Mouse (Mus musculus): ENCODE results near the gene Brd2.
"Not testable (repeated sequence)": the region's sequence is repeated elsewhere in the genome, so short reads cannot be mapped to it uniquely, and the experiment has no call there.

Gene Brd2

GRCm38 (mm10) chr17:34122188-34122984 lies at the start of gene Brd2:
TSS of gene Brd2 (minus strand) at chr17:34122634.
- peak; percentile 97 for DNase-seq

DNA sequence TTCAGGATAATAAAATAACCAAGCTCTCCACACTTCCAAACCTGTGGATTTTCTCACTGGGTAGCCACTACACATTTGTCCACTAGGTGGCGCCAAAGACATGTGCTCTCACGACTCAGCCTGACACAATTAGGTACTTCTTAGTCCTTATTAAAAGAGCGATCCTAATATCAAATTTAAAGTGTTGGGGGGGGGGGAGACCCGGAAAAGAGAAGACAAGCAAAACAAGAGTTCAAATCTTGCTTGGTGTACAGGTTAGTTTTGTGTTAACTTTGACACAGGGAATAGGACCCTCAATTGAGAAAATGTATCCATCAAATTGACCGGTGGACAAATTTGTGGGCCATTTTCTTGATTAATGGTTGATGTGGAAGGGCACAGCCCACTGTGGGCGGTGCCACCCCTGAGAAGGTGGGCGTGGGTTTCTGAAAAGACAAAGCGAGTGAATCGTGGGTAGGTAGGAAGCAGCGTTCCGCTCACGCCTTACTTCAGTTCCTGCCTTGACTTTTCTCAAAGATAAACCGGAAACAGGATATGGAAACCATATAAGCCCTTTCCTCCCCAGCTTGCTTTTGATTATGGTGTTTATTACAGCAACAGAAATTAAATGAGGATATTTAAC lies 48.6 kb upstream of the Brd2 start:
- peak; percentile 76 for DNase-seq

GRCm38 (mm10) chr17:34170487-34170876 lies 48.0 kb upstream of the Brd2 start:
- no peak for DNase-seq

DNA sequence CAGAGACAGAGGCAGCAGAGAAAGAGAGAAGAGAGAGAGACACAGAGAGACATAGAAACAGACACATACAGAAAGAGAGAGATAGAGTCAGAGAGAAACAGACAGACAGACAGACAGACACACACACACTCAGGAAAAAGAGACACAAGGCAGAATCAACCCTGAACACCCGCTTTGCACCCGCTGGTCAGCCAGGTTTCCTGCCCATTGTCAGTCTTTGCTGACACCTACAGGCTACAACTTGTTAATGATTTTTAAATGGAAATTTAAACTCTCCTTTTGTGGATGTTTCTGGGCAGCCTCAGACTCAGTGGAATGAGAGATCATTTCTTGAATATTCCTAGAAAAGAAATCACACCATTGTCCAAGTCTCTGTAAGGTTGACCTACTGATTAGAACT lies 46.8 kb upstream of the Brd2 start:
- DNase-seq = peak; percentile 20

GRCm38 (mm10) chr17:34165033-34165730 lies 42.7 kb upstream of the Brd2 start:
- no peak for DNase-seq

DNA sequence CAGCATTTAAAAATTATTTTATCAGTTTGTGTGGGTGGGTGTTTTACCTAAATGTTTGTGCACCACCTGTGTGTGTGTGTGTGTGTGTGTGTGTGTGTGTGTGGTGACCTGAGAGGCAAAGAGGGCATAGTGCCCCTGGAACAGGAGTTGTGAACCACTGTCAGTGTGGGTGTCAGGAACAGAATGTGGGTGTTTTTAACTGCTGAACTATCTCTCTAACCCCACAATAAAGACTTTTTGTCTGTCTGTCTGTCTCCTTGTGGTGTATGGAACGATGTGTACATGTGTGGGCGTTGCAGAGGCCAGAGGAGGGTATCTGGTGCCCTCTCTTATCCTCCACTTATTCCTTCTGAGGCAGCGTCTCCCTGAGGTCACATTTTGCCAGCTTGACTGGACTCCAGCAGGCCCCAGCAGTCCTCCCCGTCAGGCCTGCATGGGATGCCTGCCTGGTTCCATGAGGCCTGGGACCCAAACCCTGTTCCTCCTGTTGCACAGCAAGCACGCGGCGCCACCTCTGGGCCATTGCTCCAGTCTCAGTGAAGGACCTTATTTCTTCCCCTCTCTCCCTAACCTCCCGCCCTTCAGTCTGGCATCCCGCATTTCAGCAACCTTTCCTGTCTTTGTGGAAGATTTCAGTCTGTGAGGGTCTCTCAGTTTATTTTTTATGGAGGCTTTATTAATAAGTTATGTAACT lies 41.9 kb upstream of the Brd2 start:
- DNase-seq = no peak

DNA sequence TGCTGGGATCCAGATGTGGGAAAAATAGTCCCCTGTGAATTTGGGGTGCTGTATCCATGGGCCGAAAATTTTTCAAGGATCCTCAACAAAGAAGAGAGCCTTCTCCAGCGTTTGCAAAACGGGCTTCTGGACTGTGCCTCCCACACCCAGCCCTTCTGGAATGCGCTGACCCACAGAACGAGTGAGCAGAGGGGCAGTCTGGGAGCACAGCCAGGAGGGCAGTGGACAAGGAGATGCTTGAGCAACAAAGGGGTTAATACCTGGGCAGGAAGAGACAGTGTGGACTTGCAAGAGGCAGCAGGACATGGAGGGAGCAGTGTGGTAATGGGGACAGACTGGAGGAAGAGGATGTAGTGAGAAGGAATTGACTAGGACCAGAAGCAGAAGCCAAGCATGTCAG lies 33.1 kb upstream of the Brd2 start:
- DNase-seq = no peak

GRCm38 (mm10) chr17:34152923-34153322 lies 30.5 kb upstream of the Brd2 start, which contains the start of gene H2-DMb1:
TSS of gene H2-DMb1 (plus strand) at chr17:34153072.
- peak; percentile 26 for DNase-seq

- no peak for DNase-seq
Observed at GRCm38 (mm10) chr17:34144960-34145371, 22.5 kb upstream of the Brd2 start.

DNA sequence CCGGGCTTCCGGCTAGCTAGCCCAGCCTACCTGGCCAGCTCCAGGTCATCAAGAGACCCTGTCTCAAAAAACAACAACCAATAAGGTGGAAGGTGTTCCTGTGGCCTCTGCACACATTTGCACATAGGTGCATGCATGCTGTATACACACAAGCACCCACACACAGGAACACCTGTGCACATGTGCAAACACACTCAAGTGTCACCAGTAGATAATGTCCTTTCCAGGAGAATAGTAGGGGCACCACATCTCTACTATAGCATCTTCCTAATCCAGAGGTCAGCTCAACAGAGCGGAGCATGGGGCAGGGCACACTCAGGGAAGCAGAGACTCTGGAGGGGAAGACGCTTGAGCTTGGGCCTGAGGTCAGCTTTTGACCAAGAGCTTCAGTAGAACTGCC lies 21.8 kb upstream of the Brd2 start:
- not testable (repeated sequence) for DNase-seq

GRCm38 (mm10) chr17:34143461-34143860 lies 21.0 kb upstream of the Brd2 start:
- no peak for DNase-seq

DNA sequence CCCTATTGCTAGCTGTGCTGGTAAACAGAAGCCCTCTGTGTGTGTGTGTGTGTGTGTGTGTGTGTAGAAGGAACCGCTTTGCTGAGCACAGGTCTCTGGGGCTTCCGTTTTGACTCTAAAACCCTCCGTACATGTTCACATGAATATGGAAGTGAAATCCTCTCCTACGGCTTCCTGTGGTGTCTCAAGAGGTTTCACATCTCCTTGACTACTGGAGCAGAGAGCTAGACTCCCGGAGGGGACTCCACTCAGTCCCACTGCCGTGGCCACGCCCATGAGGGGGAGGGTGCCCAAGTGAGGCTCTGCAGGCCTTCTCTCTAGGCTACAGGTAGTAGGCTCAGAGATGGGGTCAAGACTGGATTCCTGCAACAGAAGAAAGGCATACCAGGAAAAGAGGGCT lies 20.6 kb upstream of the Brd2 start, which contains the start of gene H2-DMb2:
Gene H2-DMb2 (plus strand): TSS at position 275 of the 400 bp plus-strand sequence.
- no peak for DNase-seq

- no peak for DNase-seq
Observed at GRCm38 (mm10) chr17:34142456-34143010, 20.1 kb upstream of the Brd2 start.

DNA sequence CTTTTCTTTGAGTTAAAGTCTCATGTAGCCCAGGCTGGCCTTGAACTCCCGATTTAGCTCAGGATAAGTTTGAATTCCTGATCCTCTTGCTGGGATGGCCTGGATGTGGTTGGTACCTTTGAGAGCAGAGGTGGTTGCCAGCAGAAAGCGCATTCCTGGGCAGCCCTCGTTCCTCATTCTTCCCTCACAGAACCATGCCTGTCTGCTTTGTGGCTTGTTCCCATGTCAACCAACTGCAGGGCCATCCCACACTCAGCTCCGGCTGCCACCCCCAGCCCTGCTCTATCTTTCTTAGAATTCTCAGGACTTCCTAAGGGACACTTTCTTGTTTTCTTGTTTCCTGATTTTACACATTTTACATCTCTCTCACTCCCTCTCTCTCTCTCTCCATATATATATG lies 19.0 kb upstream of the Brd2 start:
- DNase-seq = no peak

DNA sequence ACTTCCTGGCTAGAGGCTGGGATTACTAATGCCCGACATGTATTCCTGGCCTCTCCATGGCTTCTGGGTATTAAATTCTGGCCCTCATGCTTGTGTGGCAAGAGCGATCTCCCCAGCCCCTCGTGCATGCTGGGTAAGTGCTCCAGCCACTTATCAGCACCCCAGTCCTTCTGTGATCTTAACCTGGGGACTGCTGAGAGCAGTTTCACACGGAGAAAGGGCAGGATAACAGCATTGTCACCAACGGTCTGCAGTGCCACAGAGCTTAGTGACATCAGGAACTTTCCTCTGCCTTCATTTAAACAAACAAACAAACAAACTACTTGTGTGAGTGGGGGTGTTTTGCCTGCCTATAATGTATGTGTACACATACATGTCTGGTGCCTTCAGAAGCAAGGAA lies 17.8 kb upstream of the Brd2 start:
- DNase-seq = no peak

GRCm38 (mm10) chr17:34139416-34139815 lies 17.0 kb upstream of the Brd2 start:
- DNase-seq = no peak

- no peak for DNase-seq
Observed at GRCm38 (mm10) chr17:34138655-34139054, 16.2 kb upstream of the Brd2 start.

GRCm38 (mm10) chr17:34137601-34138000 lies 15.2 kb upstream of the Brd2 start:
- DNase-seq = peak; percentile 17

DNA sequence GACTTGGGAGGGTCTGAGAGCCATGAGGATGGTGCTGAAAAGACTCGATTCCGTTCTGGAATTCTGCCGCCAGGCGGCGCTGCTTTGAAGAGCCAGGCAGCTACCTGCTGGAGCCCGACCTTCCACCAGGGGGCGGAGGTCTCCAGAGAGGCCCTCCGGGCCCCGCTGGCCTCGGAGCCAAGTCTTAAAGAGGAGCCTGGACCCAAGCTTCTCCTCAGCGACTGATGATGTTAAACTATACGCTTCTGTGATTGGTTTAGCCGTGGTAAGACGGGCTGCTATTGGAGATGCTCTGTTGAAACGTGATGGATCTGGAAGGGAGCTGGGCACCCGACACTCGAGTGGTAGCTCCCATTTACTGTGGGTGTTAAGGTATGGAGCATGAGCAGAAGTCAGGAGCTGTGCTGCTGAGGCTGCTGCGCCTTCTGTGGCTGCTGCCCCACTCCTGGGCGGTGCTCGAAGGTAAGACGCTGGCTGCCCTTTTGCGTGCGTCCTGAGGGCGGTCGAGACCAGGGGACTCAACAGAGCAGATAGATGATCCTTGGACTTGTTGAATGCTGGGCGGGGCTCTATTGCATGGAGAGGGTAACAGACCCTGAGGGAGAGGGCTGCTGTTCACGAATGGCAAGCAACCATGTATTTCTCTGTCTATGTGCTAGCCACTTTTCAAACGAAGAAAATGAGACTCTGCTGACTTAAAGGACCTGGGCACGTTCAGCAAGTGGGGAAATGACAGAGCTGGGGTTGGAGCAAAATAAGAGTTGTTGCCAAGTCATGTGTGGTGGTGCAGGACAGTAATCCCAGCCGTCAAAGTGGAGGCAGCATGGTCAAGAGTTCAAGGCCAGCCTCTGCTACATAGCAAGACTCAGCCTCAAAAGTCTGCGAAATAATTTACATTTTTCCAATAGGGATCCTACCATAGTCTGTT lies 13.1 kb upstream of the Brd2 start:
- peak; percentile 100 for DNase-seq

DNA sequence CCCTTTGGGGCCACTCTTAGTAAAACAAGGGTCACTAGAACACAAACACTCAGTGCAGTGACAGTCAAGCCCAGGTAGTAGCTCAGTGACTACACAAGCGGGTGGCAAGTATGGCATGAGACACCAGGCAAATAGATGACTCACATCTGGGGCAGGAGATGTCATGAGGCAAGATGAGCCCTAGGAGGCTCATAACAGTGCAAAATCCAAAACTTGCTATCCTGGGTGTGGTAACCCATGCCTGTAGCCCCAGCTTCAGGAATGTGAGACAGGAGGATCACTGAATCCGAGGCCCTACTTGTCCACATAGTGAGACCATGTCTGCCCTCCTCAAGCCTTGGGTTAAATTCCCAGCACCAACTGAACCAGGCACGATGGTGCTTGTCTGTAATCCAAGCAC lies 12.0 kb upstream of the Brd2 start:
- peak; percentile 19 for DNase-seq

GRCm38 (mm10) chr17:34133289-34133688 lies 10.9 kb upstream of the Brd2 start:
- peak; percentile 26 for DNase-seq

DNA sequence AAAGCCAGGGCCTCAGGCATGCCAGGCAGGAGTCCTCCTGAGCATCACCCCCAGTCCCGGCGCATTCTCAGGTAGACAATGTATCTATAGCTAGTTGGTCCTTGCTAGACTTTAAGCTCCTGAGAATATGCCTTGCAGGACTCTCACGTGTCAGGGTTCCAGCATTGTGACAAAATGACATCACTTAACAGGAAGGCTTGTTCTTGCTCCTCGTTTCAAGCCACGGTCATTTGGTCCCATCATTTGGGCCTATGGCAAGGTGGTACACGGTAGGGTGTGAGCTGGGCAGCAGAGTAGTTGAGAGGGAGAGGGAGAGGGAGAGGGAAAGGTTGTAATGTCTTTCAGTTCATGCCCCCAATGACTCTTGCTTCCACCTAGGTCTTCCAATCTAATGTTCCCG lies 9.5 kb upstream of the Brd2 start:
- no peak for DNase-seq

Measured in cerebellum, adult 9-10 months (tissue).